Mouse (Mus musculus): ENCODE results near the gene Gosr2.

Gosr2 gene

GRCm38 (mm10) chr11:103697565-103698176 is at the start of gene Gosr2:
TSS of gene Gosr2 (minus strand) at chr11:103697898.
- peak; percentile 94 for DNase-seq (ENCODE audit: low spot score in 2 of 2)

- no peak for DNase-seq (ENCODE audit: low spot score in 2 of 2)
Observed at GRCm38 (mm10) chr11:103735046-103735781, 37.5 kb upstream of the Gosr2 start.

GRCm38 (mm10) chr11:103734411-103735045 is 36.8 kb upstream of the Gosr2 start:
- no peak for DNase-seq (ENCODE audit: low spot score in 2 of 2)

GRCm38 (mm10) chr11:103733961-103734360 is 36.3 kb upstream of the Gosr2 start:
- no peak for DNase-seq (ENCODE audit: low spot score in 2 of 2)

- DNase-seq (ENCODE audit: low spot score in 2 of 2): no peak
Observed at GRCm38 (mm10) chr11:103733069-103733468, 35.4 kb upstream of the Gosr2 start.

- DNase-seq (ENCODE audit: low spot score in 2 of 2): no peak
Observed at GRCm38 (mm10) chr11:103732306-103732705, 34.6 kb upstream of the Gosr2 start.

- DNase-seq (ENCODE audit: low spot score in 2 of 2): no peak
Observed at GRCm38 (mm10) chr11:103731594-103731993, 33.9 kb upstream of the Gosr2 start.

- DNase-seq (ENCODE audit: low spot score in 2 of 2): no peak
Observed at GRCm38 (mm10) chr11:103729282-103729985, 31.7 kb upstream of the Gosr2 start.

- DNase-seq (ENCODE audit: low spot score in 2 of 2): no peak
Observed at GRCm38 (mm10) chr11:103724331-103724771, 26.7 kb upstream of the Gosr2 start.

- DNase-seq (ENCODE audit: low spot score in 2 of 2): no peak
Observed at GRCm38 (mm10) chr11:103722040-103722481, 24.4 kb upstream of the Gosr2 start.

- no peak for DNase-seq (ENCODE audit: low spot score in 2 of 2)
Observed at GRCm38 (mm10) chr11:103721468-103722039, 23.9 kb upstream of the Gosr2 start.

GRCm38 (mm10) chr11:103719436-103719835 is 21.7 kb upstream of the Gosr2 start:
- DNase-seq (ENCODE audit: low spot score in 2 of 2): no peak

- no peak for DNase-seq (ENCODE audit: low spot score in 2 of 2)
Observed at GRCm38 (mm10) chr11:103716971-103717370, 19.3 kb upstream of the Gosr2 start.

- no peak for DNase-seq (ENCODE audit: low spot score in 2 of 2)
Observed at GRCm38 (mm10) chr11:103714074-103714473, 16.4 kb upstream of the Gosr2 start.

GRCm38 (mm10) chr11:103711851-103712587 is 14.3 kb upstream of the Gosr2 start:
- no peak for DNase-seq (ENCODE audit: low spot score in 2 of 2)

GRCm38 (mm10) chr11:103709982-103710381 is 12.3 kb upstream of the Gosr2 start:
- no peak for DNase-seq (ENCODE audit: low spot score in 2 of 2)

GRCm38 (mm10) chr11:103707005-103707404 is 9.3 kb upstream of the Gosr2 start:
- no peak for DNase-seq (ENCODE audit: low spot score in 2 of 2)

GRCm38 (mm10) chr11:103698226-103698625 is 528 bp upstream of the Gosr2 start:
- DNase-seq (ENCODE audit: low spot score in 2 of 2): no peak

- no peak for DNase-seq (ENCODE audit: low spot score in 2 of 2)
Observed at GRCm38 (mm10) chr11:103696851-103697564, 690 bp downstream of the Gosr2 start.

- no peak for DNase-seq (ENCODE audit: low spot score in 2 of 2)
Observed at GRCm38 (mm10) chr11:103693241-103693640, 4.5 kb downstream of the Gosr2 start.

Data from natural killer cell, adult 2 months (primary cell).